Mouse (Mus musculus): ENCODE measurements at regions not wholly inside any gene's neighbourhood (a gene's known extent, or its start where the extent isn't known, plus 50 kb on each side); places are given as distances from the start of the nearest gene placed in this dataset.
A peak's percentile ranks its signal among the peaks of the same experiment; 100 is the strongest.
"Not testable (repeated sequence)": the region's sequence is repeated elsewhere in the genome, so short reads cannot be mapped to it uniquely, and the experiment has no call there.

DNA sequence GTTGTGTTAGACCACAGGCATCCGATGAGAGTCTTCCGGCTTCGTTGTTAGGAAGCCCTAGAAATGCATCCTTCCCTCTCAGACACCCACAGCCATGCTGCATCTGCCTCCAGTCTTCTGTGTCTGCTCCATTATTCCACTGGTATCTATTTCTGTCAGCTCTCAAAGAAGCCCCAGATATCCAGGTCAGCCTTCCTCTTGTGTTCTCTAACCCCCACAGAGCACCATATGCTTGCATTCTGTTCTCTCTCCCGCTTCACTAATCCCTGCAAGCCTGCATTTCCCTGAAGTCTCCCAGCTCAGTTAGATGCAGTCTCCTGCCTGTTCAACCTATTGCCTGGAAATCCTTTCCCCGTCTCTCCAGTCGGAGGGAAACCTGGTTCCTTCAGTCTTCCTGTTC lies 53.6 kb upstream of the Wdfy3 start:
- no peak for DNase-seq

DNA sequence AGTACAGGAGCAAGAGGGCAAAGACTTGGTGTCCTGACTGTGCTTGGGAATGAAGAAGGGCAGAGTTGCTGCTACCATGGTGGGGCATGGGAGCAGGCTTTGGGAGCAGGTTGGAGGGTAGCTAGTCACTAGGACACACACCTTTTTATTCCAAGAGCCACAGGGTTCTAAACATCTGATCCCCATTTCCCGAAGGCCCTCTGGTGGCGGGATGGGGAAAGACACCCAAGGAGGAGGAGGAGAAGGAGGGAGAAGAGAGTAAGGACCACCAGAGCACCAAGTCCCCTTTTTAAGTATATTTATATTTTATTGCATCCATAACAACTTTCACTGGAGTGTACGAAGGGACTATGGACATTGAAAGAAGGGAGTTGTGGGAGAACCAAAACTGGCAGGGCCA lies 57.0 kb upstream of the Wdfy3 start:
- DNase-seq, result peak; percentile 54

DNA sequence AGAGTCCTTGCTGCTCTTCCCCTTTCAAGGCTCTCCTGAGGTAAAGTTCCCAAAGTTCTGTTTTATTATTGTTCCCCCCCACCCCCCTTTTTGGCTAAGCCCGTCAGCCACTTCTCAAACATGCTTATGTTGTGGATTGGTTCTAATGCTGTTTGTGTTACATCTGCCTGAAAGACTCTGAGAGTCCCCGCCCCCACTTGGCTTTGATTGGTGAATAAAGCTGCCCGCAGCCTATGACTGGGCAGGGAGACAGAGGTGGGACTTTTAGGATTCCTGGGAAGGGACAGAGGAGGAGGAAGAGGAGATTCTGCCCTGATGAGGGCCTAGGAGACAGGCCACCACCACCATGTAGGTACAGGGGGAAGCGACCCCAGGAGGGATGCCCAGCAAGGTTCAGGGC lies 78.3 kb upstream of the Wdfy3 start:
- no peak for DNase-seq

DNA sequence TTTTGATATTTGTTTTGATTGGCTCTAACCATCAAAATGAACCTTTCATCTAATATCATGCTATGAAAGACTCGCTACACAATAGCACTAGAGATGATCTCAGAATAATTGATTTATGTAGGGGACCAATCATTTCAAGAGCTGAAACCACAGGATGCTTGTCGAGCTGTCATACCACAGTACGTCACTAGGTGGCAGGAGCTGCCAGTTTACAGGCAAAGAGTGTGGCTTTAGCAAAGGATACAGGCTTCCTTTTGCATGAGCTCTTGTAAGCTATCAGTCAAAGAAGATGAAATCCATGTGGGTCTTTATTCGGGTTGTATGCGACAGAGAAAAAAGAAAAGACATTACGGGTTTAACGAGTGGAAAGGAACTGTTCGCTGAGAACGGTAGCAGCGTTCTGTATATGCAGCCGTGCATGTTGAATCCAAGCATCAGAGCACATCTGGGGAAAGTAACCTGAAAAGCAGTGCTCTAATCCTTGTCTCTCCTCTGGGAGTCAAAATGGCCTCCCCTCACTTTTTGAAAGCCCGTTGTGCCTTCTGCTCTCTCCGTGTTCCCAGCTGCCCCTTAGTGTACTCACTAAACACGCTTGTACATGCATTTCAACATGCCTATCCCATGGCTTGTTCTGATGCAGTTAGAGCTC lies 79.9 kb upstream of the Wdfy3 start:
- DNase-seq, result peak; percentile 81

DNA sequence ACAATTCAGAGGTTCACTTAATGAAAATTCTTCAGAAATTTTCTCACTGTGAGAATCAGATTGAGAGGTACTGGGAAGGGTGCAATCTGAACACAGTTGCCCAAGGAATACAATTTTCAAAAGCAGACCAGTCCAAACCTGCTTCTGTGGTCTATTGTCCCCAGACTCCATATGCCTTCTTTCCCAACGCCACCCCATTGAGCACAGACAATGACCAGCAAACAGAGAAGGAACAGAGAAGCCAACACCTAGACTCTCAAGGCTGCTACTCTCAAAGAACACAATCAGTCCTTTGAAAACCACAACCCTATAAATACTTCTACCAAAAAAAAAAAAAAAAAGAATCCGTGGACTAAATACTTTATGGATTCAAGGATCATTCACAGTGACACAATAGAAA lies 89.9 kb upstream of the Wdfy3 start:
- DNase-seq, result no peak

DNA sequence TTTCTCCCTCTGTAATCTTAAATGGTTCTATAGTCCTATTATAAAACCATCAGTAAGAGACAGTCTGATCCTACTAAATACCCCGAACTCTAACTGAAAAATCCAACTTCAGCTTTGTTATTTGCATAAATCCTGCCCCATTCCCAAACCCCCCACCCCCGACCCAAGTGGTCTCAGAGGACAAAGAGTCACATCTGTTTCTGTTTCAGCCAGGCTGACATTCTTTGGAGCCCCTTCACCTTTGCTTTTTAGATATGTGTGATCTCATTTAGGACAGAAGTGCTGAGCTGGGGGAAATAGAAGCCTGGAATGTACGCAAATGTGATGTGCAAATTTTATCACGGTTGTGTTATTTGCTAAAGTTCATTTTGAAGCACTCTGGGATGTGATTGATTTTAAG lies 98.3 kb upstream of the Wdfy3 start:
- DNase-seq, result no peak

DNA sequence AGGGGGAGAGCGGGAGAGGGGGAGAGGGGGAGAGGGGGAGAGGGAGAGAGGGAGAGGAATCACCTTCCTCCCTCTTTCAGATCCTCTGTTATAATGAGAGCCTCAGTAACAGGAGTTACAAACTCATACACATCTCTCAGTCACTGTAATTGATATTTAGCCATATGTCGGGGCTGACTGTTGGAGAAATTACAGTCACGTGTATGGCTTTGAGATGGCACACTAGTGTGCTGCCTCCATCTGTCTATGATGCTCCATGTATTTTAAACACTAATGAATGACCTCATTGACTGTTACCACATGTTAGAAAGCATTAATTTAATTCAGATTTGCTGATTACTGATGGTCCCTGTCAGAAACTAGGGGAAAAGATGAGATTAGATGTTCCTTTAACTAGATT lies 102.1 kb upstream of the Wdfy3 start:
- no peak for DNase-seq

DNA sequence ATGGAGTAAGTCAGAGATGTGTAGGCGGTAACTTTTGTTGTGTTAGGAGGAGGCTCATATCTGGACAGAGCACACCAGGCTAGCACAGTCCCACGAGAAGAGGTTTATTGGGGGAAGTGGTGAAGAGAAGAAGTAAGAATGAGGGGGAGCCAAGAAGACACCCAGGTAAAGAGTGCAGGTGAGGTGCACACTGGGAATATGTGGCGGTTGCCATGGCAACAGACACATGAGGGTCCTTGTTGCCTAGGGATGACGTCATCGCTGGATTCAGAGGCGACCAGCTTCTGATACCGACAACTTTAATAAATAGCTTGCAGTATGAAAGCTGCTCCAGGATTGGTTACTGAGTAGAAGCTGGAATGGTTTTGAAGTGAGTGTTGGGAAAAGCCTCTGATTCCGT lies 110.5 kb upstream of the Wdfy3 start:
- DNase-seq, result no peak

DNA sequence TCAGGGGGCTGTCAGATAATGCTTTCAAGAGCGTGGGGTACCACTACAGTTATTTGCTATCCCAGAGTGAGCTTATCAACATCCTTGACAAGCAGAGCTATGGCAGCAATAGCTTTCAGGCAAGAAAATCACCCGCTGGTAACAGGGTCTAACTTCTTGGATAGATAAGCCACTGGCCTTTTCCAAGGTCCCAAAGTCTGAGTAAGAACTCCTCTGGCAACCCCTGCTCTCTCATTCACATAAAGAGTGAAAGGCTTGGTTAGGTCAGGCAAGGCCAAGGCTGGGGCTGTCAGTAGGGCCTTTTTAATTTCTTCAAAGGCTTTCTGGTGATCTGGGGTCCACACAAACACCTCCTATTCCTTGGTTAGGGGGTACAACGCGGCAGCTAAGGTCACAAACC lies 119.2 kb upstream of the Wdfy3 start:
- DNase-seq, result not testable (repeated sequence)

DNA sequence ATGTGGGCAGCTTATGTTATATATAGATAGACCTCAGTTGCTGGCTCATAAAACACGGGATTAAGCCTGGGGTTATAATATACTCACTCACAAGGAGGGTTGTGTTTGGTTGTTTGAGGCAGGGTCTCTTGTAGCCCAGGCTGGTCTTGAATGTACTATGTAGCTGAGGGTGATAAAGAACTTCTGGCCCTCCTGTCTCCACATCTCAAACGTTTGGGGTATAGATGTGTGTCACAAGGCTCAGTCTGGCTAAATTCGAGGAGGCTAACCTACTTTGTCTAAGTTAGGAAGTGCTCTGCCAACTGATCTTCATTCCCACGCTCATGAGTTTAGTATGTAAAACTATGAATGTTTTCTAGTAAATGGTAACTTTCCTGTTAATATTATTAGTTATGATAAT lies 136.7 kb upstream of the Wdfy3 start:
- no peak for DNase-seq

DNA sequence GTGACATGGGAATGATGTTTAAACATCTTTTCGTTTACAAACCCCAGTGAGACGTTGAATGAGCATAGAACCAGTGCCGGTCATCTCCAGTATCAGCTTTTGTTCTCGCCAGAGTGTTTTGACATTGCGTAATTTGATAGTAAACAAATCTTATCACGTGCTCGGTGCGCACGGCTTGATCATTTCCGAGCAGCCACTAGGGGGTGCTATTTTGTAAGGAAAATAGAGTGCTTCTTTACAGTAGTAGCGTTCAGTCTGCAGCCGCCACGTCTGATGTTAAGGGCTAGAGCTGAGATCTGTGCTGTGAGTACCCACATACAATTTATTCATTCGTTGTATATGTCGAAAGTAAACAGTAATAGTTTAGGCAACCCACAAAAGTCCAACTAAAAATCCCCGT lies 137.2 kb upstream of the Wdfy3 start:
- DNase-seq, result peak; percentile 77

DNA sequence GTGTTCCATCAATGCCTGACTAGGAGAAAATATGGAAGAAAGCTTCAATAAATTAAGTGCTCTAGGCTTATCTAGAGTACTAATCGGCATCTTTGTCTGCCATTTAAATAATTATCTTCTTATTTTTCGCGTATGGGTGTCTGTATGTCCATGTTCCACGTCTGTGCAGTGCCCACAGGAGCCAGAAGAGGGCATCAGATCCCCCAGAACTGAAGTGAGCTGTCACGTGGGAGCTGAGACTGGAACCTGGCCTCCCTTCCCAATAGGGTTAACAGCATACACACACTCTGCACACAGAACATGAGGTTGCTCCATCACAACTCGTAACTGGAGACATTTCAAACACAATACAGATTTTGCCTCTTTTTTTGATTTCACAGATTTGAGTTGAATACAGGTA lies 143.4 kb upstream of the Wdfy3 start:
- peak; percentile 39 for DNase-seq

DNA sequence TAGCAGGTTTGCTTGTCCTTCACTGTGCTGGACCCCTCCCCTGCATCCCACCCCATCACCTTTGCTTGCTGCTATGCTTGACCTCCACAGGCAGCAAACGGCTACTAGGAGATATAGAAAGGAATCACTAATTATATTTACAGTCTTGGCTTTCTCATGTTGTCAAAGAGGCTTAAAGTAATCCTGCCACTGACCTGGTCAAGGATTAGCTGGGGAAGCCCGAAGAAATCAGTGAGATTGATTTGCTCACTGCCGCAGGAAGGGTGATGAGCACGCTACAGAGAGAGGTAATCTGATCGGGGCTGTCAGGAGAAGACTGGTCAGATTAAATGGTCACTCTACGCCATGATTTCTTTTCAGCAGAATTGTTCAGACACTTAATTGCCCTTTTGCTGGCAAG lies 157.4 kb upstream of the Wdfy3 start:
- no peak for DNase-seq

DNA sequence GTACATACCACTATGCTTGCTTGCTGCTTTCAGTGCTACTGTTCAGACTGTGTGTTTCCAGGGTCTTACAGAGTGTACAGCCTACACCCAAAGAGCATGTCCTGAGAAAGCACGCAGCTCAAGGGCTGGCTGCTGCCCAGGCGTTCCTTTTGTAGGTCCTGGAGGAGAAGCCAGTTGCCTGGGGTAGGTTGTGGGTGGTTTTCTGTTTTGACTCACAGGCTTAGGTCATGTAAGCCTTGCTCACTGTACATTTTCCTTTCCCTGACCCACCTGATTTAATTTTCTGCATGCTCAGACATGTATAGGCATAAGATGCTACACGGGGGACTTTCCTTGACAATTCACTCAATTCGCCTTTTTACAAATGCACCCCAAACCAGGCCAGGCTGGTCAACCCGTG lies 172.9 kb upstream of the Wdfy3 start:
- DNase-seq, result no peak

DNA sequence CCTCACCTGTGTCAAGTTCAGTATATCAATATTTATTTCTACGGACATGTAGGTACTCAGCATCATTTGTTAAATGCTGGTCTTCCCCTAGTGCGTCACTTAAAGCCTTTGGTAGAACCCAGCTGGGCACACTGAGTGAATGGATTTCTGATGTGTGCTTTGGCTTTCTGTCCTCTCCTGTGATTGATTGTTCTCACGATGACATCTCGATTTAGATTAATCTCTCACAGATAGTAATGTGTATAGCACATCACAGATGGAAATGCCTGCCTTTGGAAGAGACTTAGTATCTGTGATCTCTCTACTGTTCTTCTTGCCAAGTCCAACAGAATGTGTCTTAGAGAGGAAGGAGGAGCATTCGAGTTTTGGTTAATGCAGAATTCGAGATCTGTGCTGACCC lies 175.0 kb upstream of the Wdfy3 start:
- DNase-seq, result no peak

DNA sequence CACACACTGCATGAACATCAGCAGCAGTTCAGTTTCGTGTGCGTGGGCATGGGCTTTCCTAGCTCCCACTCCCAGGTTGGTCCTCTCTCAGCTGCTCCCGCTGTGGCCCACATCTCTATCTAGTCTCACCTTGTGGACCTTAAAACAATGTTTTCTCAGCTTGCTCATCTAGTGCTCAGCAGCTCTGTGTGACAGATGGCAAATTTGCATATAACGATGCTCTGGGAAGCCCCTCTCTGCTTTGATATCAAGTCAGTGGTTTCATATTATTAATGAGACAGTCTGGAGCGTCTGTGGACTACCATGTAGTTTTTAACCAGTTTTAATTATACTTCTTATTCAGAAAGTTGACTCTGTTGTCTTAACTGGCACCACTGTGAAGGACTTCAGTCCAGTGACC lies 179.0 kb upstream of the Wdfy3 start:
- no peak for DNase-seq

DNA sequence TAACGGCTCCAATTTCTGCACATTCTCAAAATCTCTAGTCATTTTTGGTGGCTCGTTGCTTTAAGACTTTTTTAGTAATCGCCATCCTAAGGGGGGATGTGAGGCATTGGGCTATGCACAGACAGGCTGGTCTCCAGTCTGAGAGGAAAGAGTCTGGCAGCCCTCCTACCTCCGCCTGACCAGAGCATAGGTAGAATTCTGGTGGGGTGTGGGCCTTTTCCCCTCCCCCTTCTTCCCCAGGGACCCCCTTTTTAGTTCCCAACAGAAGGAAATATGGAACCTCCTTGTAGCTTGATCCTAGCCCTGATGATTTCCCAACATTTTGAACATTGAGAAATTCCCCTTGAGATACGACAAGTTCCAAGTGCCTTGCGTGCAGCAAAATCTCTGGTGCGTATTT lies 181.4 kb upstream of the Wdfy3 start:
- no peak for DNase-seq

DNA sequence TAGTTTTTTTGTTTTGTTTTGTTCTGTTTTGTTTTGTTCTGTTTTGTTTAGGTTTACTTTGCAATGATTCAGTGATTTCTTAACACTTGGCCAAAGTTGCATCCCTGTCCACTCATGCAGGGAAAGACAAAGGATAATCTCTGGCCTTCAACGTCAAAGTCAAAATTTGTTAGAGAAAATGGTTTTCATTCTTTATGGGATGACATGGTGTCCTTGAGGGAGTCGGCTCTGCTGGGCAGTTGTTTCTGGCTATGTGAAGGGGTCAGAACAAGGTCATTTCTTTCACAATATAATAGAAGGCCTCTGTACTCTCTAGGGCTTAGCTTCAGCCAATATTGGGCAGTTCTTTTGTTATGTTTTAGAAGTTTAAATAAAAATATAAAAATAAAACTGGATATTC lies 184.1 kb upstream of the Wdfy3 start:
- DNase-seq, result no peak

DNA sequence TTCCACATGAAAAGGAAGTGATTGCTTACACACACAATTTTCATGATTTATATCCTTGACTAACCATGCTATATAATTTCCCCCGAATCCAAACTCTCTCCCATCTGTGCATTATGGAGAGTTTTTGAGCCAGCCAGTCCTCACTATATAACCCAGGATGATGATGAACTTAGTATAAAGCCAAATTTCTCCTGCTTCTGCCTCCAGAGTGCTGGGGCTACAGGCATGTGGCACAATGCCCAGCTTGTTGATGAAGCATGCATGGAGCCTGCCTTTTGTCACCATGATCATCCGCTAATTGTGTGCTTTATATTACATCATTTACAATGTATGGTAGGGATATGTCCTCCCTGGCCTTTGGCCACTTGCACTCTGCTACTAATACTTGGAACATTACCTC lies 187.4 kb upstream of the Wdfy3 start:
- DNase-seq, result no peak

DNA sequence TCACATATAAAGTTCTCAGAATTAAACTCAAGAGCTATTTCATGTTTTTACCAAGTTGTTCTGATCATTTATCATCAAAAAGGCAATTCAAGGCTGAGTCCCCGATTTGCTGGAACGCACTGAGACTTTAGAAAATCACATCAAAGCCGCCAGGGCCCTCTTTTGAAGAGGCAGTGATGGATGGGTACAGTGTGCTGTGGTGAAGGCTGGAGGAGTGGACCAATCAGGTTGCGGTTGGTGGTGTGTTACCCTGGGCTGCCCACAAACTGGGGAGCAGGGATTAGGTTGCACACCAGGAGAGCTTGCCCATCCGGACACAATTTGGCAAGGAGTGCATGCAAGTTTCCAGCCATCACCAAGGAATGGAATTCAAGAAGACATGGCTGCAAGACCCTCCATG lies 191.9 kb upstream of the Wdfy3 start:
- DNase-seq, result no peak

DNA sequence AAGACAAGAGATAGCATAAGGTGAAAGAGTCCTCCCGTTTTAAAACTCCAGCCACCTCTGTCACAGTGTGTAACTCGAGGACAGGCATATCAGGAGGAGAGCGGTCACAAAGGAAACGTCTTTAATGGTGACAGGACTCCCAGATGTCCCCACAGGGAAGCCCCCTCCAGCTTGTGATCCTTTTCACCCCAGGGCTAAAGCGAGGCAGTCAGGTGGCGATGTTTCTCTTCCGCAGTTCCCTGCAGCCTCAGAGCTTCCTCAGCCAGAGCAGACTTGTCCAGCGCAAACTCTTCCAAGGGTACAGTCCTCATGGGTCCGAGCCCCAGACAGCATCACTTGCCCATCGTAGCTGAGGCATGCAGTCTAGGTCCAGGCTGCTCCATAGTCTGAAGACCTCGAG lies 196.7 kb upstream of the Wdfy3 start:
- DNase-seq, result no peak

DNA sequence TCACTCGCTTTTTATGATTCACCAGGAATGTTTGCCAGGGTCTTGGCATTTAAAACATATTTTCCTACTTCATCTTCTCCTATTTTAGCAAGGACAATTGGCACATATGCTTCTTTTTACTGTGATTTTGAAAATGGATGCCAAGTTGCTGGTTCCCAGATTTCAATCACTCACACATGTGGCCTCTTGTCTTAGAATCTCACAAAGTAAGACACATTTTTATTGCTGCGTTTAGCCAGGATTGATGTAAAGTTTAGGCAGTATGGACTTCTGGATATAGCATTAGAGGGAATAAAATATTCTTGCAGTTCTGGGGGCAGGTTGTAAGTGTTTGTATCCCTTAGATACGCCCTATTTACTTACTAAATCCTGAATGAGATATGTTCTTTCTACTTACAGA lies 197.4 kb upstream of the Wdfy3 start:
- no peak for DNase-seq

DNA sequence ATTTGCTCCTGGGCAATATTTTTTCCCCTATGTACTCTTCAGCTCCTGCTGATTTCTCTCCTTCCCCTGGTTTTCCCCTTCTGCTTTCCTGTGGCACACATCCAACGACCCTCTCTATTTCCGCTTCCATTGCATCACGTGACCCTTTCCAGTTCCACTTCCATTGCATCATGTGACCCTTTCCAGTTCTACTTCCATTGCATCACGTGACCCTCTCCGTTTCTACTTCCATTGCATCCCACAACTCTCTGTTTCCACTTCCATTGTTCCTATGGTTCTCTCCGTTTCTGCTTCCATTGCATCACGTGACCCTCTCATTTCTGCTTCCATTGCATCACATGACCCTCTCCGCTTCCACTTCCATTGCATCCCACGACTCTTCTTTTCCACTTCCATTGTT lies 199.5 kb upstream of the Wdfy3 start:
- no peak for DNase-seq

DNA sequence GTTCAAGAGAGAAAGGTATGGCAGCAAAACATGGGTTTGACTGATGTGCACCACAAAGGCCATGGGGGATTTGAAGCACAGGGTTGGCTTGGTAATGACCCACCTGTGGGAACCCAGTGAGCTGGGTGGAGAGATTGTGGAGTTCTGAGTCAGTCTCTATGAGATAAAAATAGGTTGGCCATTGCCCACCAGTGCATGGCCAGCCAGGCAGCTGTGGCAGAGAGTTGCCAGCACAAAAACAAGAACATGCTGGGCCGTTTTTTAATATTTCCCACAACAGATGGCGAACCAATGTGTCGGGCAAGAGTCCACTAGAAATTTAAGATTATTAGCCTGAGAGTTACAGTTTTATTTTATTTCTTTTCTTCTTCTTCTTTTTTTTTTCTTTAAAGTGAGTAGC lies 205.6 kb upstream of the Arhgap24 start:
- no peak for DNase-seq

DNA sequence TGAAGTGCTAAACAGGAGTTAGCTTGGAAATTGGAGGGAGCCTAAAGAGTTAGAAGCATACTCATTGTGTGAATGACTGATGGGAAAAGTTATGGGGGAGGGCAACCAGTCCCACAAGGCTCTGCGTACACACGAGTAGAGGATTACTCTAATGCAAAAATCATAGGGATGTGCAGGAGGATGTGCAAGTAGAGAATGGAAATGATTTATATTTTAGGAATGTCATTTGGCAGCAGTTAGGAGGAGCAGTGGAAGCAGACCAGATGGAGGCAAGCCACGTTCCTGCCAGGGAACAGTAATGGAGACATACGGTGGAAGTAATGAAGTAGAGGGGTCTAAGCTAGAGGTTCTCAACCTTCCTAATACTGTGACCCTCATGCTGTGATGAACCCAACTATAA lies 194.1 kb upstream of the Arhgap24 start:
- DNase-seq, result no peak

DNA sequence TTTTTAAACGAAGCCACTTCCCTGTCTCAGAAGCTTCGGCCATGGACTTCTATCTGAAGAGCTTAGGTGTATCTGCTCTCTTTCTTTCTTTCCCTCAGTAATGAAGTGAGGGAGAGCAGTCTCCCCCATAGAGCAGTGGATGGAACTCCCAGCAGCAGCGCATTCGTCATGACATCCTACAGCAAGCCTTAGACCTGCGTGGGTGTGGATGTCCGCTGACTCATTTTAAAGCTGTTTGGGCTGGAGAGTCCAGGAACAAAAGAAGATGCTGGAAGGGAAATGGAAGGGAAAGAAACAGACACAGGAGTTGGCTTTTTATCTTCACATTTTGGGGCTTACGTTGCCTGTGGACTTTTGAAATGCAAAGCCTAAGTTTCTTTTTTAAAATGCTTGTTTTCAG lies 190.3 kb upstream of the Arhgap24 start:
- DNase-seq, result no peak
